Mouse (Mus musculus): ENCODE measurements around the gene Arfgap3.

DNA sequence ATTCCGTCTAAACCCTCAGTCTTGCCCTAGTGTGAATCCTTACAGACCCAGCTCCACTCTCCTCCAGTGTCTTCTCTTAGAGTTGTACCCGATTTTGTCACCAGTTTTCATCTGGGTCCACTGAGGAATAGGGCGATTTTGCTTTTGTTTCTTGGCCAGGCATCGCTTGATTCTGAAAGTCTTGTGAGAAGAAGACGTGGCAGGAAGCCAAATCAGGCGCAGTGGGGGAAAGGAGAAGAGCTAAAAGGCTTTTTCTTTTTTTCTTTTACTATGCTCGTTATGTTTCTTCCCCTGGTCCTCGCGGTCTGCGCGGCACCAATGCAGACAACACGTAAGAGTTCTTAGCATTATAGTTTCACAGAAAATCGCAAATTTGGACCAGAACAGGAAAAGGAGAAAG, 92.1 kb downstream of the Arfgap3 start:
- TF ChIP-seq CEBPB (IDR thresholded peaks at IDR 0.05; ENCODE audit: insufficient read depth, poor library complexity, severe bottlenecking) (no peak), TCF3 (IDR thresholded peaks at IDR 0.05; ENCODE audit: insufficient read length, low read depth) (no peak), POLR2A (IDR thresholded peaks at IDR 0.05; ENCODE audit: insufficient read length, low read depth) (no peak), MYOD1 (IDR thresholded peaks at IDR 0.05; ENCODE audit: control insufficient read depth in 1 of 3, insufficient read length in 2 of 3, low read depth in 2 of 3) (no peak), USF1 (IDR thresholded peaks at IDR 0.05; ENCODE audit: low read depth) (no peak)
